Mouse (Mus musculus) megakaryocyte, embryonic 14.5 days (primary cell): ENCODE measurements around the gene Slc25a23.

Experiments
- FLI1 ChIP-seq: IDR thresholded peaks from 2 replicates; pipeline ENCODE4 v1.6.1; 2012; ENCODE audit warnings: low read length, inconsistent platforms, mixed read lengths
- GATA1 ChIP-seq: IDR thresholded peaks from 3 replicates; pipeline ENCODE4 v1.6.1; 2012; ENCODE audit warnings: mixed read lengths, low read length, inconsistent platforms, borderline replicate concordance

- TF ChIP-seq GATA1: no peak
- TF ChIP-seq FLI1: no peak
Measured at GRCm38 (mm10) chr17:57107064-57107463, 47.4 kb upstream of the Slc25a23 start.
